Mouse (Mus musculus) cerebellum, adult 9-11 months (tissue): ENCODE data around the gene Olig1.

Experiments
- DNase-seq: peaks from one replicate; pipeline ENCODE4 v3.0.0; 2022

Gene Olig1

DNA sequence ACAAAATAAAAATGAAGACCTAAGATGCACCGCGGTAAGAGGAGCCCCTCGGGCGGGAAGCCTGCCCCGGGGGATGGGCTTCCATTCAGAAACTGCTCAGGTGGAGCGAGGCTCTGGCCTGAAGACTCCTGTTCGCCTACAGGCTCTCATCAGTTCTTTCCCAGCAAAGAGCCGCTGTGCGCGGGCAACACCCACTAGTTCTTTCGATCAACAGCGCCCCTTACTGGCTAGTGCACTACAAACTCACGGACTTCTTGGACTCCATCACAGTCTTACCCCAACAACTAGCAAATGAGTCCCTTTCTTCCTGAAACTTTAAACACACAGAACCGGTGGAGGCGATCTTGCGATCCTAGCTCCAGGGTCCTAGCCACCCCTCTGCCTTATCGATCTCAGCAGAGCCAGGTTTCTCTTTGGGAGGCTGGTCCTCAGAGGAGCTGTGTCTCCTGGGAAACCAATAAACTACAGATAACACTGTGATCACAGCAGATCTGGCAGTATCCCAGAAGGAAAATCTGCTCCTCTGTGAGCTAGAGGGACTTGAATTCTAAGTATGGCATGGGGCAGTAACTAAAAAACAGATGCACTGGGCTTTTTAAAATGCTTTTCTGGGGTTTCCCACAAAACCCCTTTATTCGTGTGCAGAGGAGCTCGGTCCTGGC lies 44.7 kb downstream of the Olig1 start:
- DNase-seq = peak; percentile 70

DNA sequence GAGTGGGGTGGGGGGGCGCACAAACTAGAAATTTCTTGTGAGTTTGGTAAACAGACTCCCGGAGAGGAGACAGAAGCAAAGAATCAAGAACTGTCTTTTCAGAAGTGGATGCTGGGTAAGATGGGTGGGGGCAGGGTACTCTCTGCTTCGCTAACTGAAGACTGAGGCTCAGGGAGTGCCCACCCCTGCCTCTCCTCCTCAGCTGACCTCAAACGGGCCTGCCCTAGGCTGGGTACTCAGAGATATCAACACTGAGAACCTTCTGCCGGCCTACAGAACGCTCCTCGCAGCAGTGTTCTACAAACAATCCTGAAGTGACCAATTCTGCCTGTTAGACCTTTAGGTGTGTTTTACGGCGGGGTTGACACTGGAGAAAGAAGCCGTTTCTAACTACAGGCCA lies 50.6 kb downstream of the Olig1 start:
- DNase-seq = no peak

DNA sequence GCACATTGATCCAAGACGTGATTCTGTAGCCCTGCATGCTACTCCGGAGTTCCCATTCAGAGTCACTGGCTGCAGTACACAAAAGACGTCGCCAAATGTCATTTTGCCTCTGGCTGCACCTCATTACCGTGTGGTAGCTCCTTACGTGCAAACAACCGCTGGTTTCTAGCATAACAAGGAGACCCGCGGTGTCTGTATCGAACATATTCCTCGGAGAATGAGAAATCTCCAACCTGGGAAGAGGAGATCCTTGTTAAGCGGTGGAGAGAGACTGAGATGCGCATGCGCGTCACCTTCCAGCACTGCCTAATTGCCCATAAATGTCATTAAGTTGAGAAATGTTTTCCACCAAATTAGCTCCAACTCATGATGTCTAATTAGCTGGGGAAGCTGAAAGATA lies 51.0 kb downstream of the Olig1 start:
- no peak for DNase-seq
